Mouse (Mus musculus) cerebellum, adult (tissue): ENCODE data around the gene Tsen15.
A peak's percentile ranks its signal among the peaks of the same experiment; 100 is the strongest.
"Not testable (repeated sequence)": the region's sequence is repeated elsewhere in the genome, so short reads cannot be mapped to it uniquely, and the experiment has no call there.

Experiments used
- ATAC-seq: cut with Nextera tagmentation; 2 replicates; pipeline ENCODE4 v1.9.2; 2017; ENCODE audit warnings: mild to moderate bottlenecking, moderate library complexity, mixed read lengths; ENCODE audit not compliant: insufficient number of reproducible peaks, low FRiP score, low TSS enrichment

Gene Tsen15

GRCm38 (mm10) chr1:152394137-152394536 lies 7.6 kb upstream of the Tsen15 start:
- ATAC-seq: no peak

- ATAC-seq: no peak
Observed at GRCm38 (mm10) chr1:152389271-152389670, 2.8 kb upstream of the Tsen15 start.

- not testable (repeated sequence) for ATAC-seq
Observed at GRCm38 (mm10) chr1:152385693-152386092, 795 bp downstream of the Tsen15 start.

DNA sequence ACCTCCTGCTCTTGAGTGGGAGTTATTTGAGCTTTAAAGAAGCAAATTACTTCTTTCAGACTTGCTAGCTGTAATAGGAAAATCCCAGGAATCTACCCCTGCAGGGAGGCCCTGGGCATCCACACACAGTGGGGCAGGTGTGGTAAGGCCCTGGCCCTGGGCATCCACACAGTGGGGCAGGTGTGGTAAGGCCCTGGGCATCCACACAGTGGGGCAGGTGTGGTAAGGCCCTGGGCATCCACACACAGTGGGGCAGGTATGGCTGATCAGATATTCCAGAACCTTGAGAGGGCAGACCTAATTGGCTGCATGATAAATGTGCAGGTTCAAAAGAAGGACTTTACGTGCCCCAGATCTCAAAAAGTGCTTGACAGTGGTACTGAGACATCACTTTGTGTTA lies 1.9 kb downstream of the Tsen15 start:
- ATAC-seq: no peak

- ATAC-seq: no peak
Observed at GRCm38 (mm10) chr1:152378311-152378710, 8.2 kb downstream of the Tsen15 start.

- peak; percentile 82 for ATAC-seq
Observed at GRCm38 (mm10) chr1:152369139-152369538, 17.3 kb downstream of the Tsen15 start.

GRCm38 (mm10) chr1:152368311-152369088 lies 18.0 kb downstream of the Tsen15 start:
- ATAC-seq: peak; percentile 56; the same call in 1 of the 2 replicates

GRCm38 (mm10) chr1:152356721-152357120 lies 29.8 kb downstream of the Tsen15 start:
- ATAC-seq: no peak

DNA sequence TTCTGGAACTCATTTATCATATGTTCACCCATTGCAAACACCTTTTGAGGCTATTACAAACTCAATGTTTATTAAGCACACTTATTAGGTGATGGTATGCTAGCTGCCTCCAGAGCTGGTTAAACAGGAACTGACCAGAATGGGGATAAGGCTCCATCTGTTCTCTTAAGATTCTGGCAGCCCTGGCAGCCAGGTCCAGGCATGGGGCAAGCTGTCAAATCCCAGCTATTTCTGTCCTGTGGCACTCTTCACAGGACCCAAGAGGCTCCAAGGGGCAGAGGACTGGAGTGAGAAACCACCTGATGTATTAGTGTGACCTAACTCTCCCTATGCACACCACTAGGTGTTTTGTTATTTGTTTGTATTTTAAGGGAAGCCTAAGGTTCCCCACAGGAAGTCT lies 38.5 kb downstream of the Tsen15 start:
- peak; percentile 98 for ATAC-seq

- ATAC-seq: no peak
Observed at GRCm38 (mm10) chr1:152324024-152324423, 62.5 kb downstream of the Tsen15 start.
